Mouse (Mus musculus) embryonic facial prominence, embryonic 13.5 days (tissue): ENCODE measurements around the gene Psma3. TPM values are rescaled to one million over a fixed set of nuclear protein-coding genes. Genes with fewer than 3 reads are reported as not detected.

ENCODE experiments used
- polyA plus RNA-seq: library from polyadenylated mRNA; unstranded; fragments of >200 nt; fragmentation: Nextera tagmentation; extraction: Ambion mirVana; gene quantifications from 2 replicates; pipeline ENCODE4 v1.2.1, GENCODE M21; 2015

Gene Psma3
- polyA plus RNA-seq, 1 experiment from 2014 or later = 638 TPM

Other genes with a start within 250 kb of the Psma3 start
- gene Frmd6, start 149.1 kb upstream of the Psma3 start, polyA plus RNA-seq = 70.6 and 72.0 TPM in 2 replicates
- gene Actr10, start 36.8 kb upstream of the Psma3 start, polyA plus RNA-seq = 201 and 244 TPM in 2 replicates
- 41.8 and 44.3 TPM in 2 replicates for gene Arid4a, start 41.4 kb downstream of the Psma3 start, polyA plus RNA-seq
- not detected in 2 replicates for gene Tomm20l, start 136.8 kb downstream of the Psma3 start, polyA plus RNA-seq
- gene Timm9, start 162.1 kb downstream of the Psma3 start, polyA plus RNA-seq = 85.9 and 91.1 TPM in 2 replicates
- 15.7 and 18.6 TPM in 2 replicates for gene 2700049A03Rik, start 162.2 kb downstream of the Psma3 start, polyA plus RNA-seq